Comparison of ENCODE assay signal across 9 mouse cellular contexts in the genomic region with DNA sequence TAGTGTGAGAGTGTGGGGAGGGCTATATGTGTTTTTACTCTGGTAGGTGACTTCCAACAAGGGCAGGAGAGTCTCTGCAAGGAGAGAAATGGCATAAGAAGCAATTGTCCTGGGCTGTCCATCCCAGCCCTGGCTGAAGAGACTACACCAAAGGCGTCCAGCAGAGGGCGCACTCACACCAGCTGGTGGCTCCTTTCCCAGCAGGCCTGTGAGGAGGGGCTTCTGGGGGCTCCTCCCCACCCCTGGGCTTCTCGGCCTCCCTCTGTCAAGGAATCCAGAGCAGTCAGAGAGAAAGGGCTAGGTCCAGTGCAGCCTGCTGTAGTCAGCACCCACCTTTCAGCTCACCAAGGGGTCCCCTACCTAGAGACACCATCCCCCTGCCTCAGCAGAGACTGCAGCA.
DNase-seq lines count a peak whose midpoint lies in the region; ATAC-seq and TF ChIP-seq lines count a peak whose summit lies in the region.
"Had no signal": no experiment of that assay in that cellular context is flagged by ENCODE, and none has a peak within 500 bp of the region (broad histone marks: within the 10 kb centered on the region; RNA-seq: fewer than 3 reads in every experiment).

No protein-coding gene starts in this region.

- TF ChIP-seq CTCF in liver, postnatal 0 days (IDR thresholded peaks at IDR 0.05; ENCODE audit: low read depth): peak; percentile 79

- no peak for ATAC-seq in frontal cortex, adult (ENCODE audit: low TSS enrichment)
- ATAC-seq in common myeloid progenitor, adult 5-6 weeks (replicated peaks; ENCODE audit: low read depth, poor library complexity, severe bottlenecking): 0 out of 2 replicates have a peak, but pooled peaks have one; percentile 18
- ATAC-seq in liver, postnatal 0 days: no peak

- DNase-seq in frontal cortex, postnatal 14 days (ENCODE audit: low spot score in 2 of 2): peak; percentile 29 to 52
- DNase-seq in right cerebral cortex, postnatal 10 days (ENCODE audit: low spot score in 2 of 2): peak; percentile 64 to 80
- no peak for DNase-seq in right cerebral cortex, adult 18-20 months
- peak; percentile 69 for DNase-seq in heart, postnatal 4 days
- DNase-seq in liver, postnatal 0 days: peak; percentile 59
- peak; percentile 24 to 81 for DNase-seq in spleen, postnatal 4 days (ENCODE audit: low spot score in 2 of 2)

- no peak overlapping the region for H3K4me2 ChIP-seq in liver, postnatal 0 days (ENCODE audit: low read depth, low read length)

- no peaks in the 10 kb centered on the region for H3K36me3 ChIP-seq in liver, postnatal 0 days (replicated peaks; ENCODE audit: insufficient read depth, low read length)
- H3K36me3 ChIP-seq: G1E had no signal

- H3K9me3 ChIP-seq in liver, postnatal 0 days (ENCODE audit: low read length): no peaks in the 10 kb centered on the region

- H3K4me1 ChIP-seq in liver, postnatal 0 days (ENCODE audit: insufficient read depth): no peaks in the 10 kb centered on the region

- no peak overlapping the region for H3K9ac ChIP-seq in liver, postnatal 0 days (replicated peaks)

- 0% methylated on average over 3 of the region's 3 CpGs for WGBS in liver, postnatal 0 days (ENCODE audit: insufficient replicate concordance)

- no peak for TF ChIP-seq EP300 in liver, postnatal 0 days (IDR thresholded peaks at IDR 0.05; ENCODE audit: low read depth)

- H3K27me3 ChIP-seq in liver, postnatal 0 days (ENCODE audit: insufficient read depth, low read length): peaks cover 43% of the 10 kb centered on the region

- no peak overlapping the region for H3K27ac ChIP-seq in liver, postnatal 0 days (ENCODE audit: low read depth)

- H3K4me3 ChIP-seq in liver, postnatal 0 days (ENCODE audit: low read depth, low read length): no peak overlapping the region
